Mouse (Mus musculus): Measurements from ENCODE around the gene Mcub. TPM values are rescaled to one million over a fixed set of nuclear protein-coding genes. Genes with fewer than 3 reads are reported as not detected.

Gene Mcub
- total and polyA plus RNA-seq, 3 experiments: 2.9 to 3.8 (median 3.7) TPM

DNA sequence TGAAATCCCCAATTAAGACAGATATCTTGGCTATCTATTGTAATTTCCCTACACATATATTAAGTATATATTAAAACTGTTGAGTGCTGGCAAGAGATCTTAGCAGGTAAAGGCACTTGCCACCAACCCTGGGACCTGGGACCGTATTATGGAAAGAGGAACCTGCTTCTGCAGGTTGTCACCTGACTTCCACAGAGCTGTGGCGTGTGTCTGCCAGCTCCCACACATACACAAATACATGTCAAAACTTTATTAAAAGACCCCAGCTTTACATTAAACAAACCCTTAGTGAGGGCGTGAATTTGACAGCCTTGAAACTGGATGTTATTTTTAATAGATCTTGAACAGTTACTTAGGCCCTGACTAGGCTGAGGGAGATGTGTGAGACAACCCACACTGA, 66.6 kb downstream of the Mcub start:
- no peak overlapping the region for H3K4me2 ChIP-seq (ENCODE audit: insufficient read depth, low read depth, poor library complexity, severe bottlenecking)

DNA sequence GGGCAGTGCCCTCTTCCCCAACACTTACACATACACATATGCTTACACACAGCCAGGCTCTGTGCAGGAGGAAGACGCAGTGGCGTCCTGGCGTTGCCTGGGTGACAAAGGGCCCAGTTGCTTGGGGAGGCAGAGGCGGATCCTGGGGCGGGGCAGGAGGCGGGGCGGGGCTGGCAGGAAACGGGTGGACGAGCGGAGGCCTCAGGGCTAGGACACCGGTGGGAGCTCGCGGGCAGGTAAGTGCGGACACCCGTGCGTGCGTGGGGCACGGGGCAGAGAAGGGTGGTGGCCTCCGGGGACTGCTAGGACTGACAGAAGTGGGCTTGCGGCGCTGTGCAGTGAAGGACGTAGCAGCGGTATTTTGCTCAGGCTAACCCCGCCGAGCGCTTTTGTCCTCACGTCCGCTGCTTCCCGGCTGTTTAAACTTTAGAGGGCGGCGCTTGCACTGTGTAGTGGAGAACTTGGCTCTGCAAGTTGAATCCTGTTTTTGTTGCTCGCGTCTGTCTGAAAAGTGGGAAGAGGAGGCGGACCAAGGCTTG, 68.7 kb downstream of the Mcub start, which contains the start of gene Casp6:
Gene Casp6 (plus strand): TSS at position 155 of the 539 bp plus-strand sequence.
- H3K4me3 ChIP-seq (replicated peaks in 1 of 3; ENCODE audit: low read depth in 2 of 3, low read length in 2 of 3, poor library complexity in 1 of 3): peak within 1 kb of the TSS; percentile 64 to 79 (median 77)
- H3K4me1 ChIP-seq (ENCODE audit: control insufficient read depth in 1 of 2, insufficient read depth in 2 of 2): peaks cover 18 to 50% of the 10 kb centered on the region in 2 experiments
- H3K79me2 ChIP-seq (replicated peaks; ENCODE audit: control insufficient read depth, extremely low read depth, insufficient read depth, poor library complexity, severe bottlenecking): no peaks in the 10 kb centered on the region
- no peaks in the 10 kb centered on the region for H3K27me3 ChIP-seq (replicated peaks)
- no peaks in the 10 kb centered on the region for H3K9me3 ChIP-seq (replicated peaks; ENCODE audit: low read length)
- H3K36me3 ChIP-seq (replicated peaks in 1 of 2; ENCODE audit: control insufficient read depth in 1 of 2, insufficient read depth in 1 of 2, low read length in 1 of 2): peaks cover 0 to 26% of the 10 kb centered on the region in 2 experiments
- H3K9ac ChIP-seq (ENCODE audit: insufficient read depth, low read depth): peak within 1 kb of the TSS; percentile 66; the same call in 1 of the 2 replicates
- dilution Hi-C loops (cut with MboI; ENCODE audit: extremely low pct_ligation_motif_present, extremely low pct_unique_long_range_greater_than_20kb, low sequenced_read_pairs) (no loop called here), in situ Hi-C loops (cut with MboI; ENCODE audit: low pct_ligation_motif_present, low pct_unique_long_range_greater_than_20kb, low sequenced_read_pairs) (loop anchor here (25.0 kb wide), 1 partner anchor 786 kb away; no protein-coding TSS in a partner anchor)
- DNase-seq (ENCODE audit: extremely low read depth): peak; percentile 77
- H3K27ac ChIP-seq (ENCODE audit: insufficient read depth, low read depth): no peak within 1 kb of the TSS
- peak within 1 kb of the TSS; percentile 78 for H3K4me2 ChIP-seq (ENCODE audit: insufficient read depth, low read depth, poor library complexity, severe bottlenecking)
- TF ChIP-seq NRF1 (IDR thresholded peaks at IDR 0.05; ENCODE audit: low read depth, low read length) (no peak), MAFK (IDR thresholded peaks at IDR 0.05; ENCODE audit: insufficient replicate concordance, low read length) (no peak), BHLHE40 (IDR thresholded peaks at IDR 0.05; ENCODE audit: low read depth, low read length) (no peak), MEF2A (IDR thresholded peaks at IDR 0.05; ENCODE audit: borderline replicate concordance, low read depth, low read length) (no peak), RAD21 (IDR thresholded peaks at IDR 0.05; ENCODE audit: low read depth, low read length) (no peak), CTCF (conservative IDR thresholded peaks at IDR 0.05 in 1 of 2, IDR thresholded peaks at IDR 0.05 in 1 of 2; ENCODE audit: low read depth in 2 of 2, low read length in 2 of 2) (no peak), ETS1 (conservative IDR thresholded peaks at IDR 0.05; ENCODE audit: low read depth, low read length) (no peak), EP300 (IDR thresholded peaks at IDR 0.05; ENCODE audit: low read length) (no peak), HCFC1 (IDR thresholded peaks at IDR 0.05; ENCODE audit: low read depth, low read length) (no peak), NELFE (IDR thresholded peaks at IDR 0.05; ENCODE audit: low read depth, low read length) (no peak), JUND (conservative IDR thresholded peaks at IDR 0.05; ENCODE audit: low read depth, low read length) (no peak), SIN3A (IDR thresholded peaks at IDR 0.05; ENCODE audit: low read length) (peak; percentile 62), ELF1 (IDR thresholded peaks at IDR 0.05; ENCODE audit: low read depth, low read length) (peak; percentile 36; the same call in 1 of the 2 replicates), MYC (IDR thresholded peaks at IDR 0.05; ENCODE audit: low read depth, low read length) (no peak), MAX (IDR thresholded peaks at IDR 0.05; ENCODE audit: low read length) (no peak), USF1 (IDR thresholded peaks at IDR 0.05; ENCODE audit: low read depth, low read length) (no peak), ZKSCAN1 (IDR thresholded peaks at IDR 0.05; ENCODE audit: borderline replicate concordance, low read depth, low read length) (no peak), ZMIZ1 (IDR thresholded peaks at IDR 0.05; ENCODE audit: low read depth, low read length) (no peak), MAZ (IDR thresholded peaks at IDR 0.05; ENCODE audit: low read depth, low read length) (no peak), CHD1 (IDR thresholded peaks at IDR 0.05; ENCODE audit: low read depth, low read length) (no peak), IRF4 (IDR thresholded peaks at IDR 0.05; ENCODE audit: low read depth, low read length) (no peak), TBP (conservative IDR thresholded peaks at IDR 0.05; ENCODE audit: low read depth, low read length) (no peak), TCF12 (IDR thresholded peaks at IDR 0.05; ENCODE audit: low read depth, low read length) (0 out of 2 replicates have a peak, but pooled peaks have one; percentile 30), KAT2A (IDR thresholded peaks at IDR 0.05; ENCODE audit: insufficient replicate concordance, low read length) (no peak), RCOR1 (conservative IDR thresholded peaks at IDR 0.05; ENCODE audit: low read depth, low read length) (no peak), SMC3 (IDR thresholded peaks at IDR 0.05; ENCODE audit: low read depth, low read length) (no peak), JUN (IDR thresholded peaks at IDR 0.05; ENCODE audit: insufficient read depth, low read depth, low read length) (no peak), ZC3H11A (IDR thresholded peaks at IDR 0.05; ENCODE audit: low read depth, low read length) (no peak), MXI1 (IDR thresholded peaks at IDR 0.05; ENCODE audit: low read depth, low read length) (peak; percentile 76), POLR2A (IDR thresholded peaks at IDR 0.05; ENCODE audit: low read depth, low read length) (peak; percentile 54; the same call in 1 of the 2 replicates), POLR2AphosphoS2 (IDR thresholded peaks at IDR 0.05; ENCODE audit: low read depth, low read length) (no peak), CHD2 (IDR thresholded peaks at IDR 0.05; ENCODE audit: low read length) (no peak)

More for the DNA sequence above, 66.6 kb downstream of the Mcub start:
- Histone ChIP-seq H3K27me3 (replicated peaks) (no peaks in the 10 kb centered on the region), H3K36me3 (replicated peaks in 1 of 2; ENCODE audit: control insufficient read depth in 1 of 2, insufficient read depth in 1 of 2, low read length in 1 of 2) (peaks cover 0 to 21% of the 10 kb centered on the region in 2 experiments), H3K4me1 (ENCODE audit: control insufficient read depth in 1 of 2, insufficient read depth in 2 of 2) (peaks cover 18 to 50% of the 10 kb centered on the region in 2 experiments), H3K79me2 (replicated peaks; ENCODE audit: control insufficient read depth, extremely low read depth, insufficient read depth, poor library complexity, severe bottlenecking) (no peaks in the 10 kb centered on the region), H3K9me3 (replicated peaks; ENCODE audit: low read length) (no peaks in the 10 kb centered on the region), H3K4me3 (replicated peaks in 1 of 3; ENCODE audit: low read depth in 2 of 3, low read length in 2 of 3, poor library complexity in 1 of 3) (no peak overlapping the region), H3K27ac (ENCODE audit: insufficient read depth, low read depth) (no peak overlapping the region), H3K9ac (ENCODE audit: insufficient read depth, low read depth) (no peak overlapping the region)
- dilution Hi-C loops (cut with MboI; ENCODE audit: extremely low pct_ligation_motif_present, extremely low pct_unique_long_range_greater_than_20kb, low sequenced_read_pairs): no loop called here
- TF ChIP-seq PAX5 (IDR thresholded peaks at IDR 0.05; ENCODE audit: low read length): no peak
- TF ChIP-seq USF2 (conservative IDR thresholded peaks at IDR 0.05; ENCODE audit: low read depth, low read length): no peak
- TF ChIP-seq RAD21 (IDR thresholded peaks at IDR 0.05; ENCODE audit: low read depth, low read length): no peak
- no peak for DNase-seq (ENCODE audit: extremely low read depth)
- in situ Hi-C loops (cut with MboI; ENCODE audit: low pct_ligation_motif_present, low pct_unique_long_range_greater_than_20kb, low sequenced_read_pairs): loop anchor here (25.0 kb wide), 1 partner anchor 784 kb away; no protein-coding TSS in a partner anchor
